Mouse (Mus musculus) neural tube, embryonic 11.5 days (tissue): ENCODE measurements at regions not wholly inside any gene's neighbourhood (a gene's known extent, or its start where the extent isn't known, plus 50 kb on each side); places are given as distances from the start of the nearest gene placed in this dataset.

ENCODE experiments used
- ATAC-seq: fragments of 200-750 bp; cut with Nextera tagmentation; 2 replicates; pipeline ENCODE4 v1.8.0; 2017; ENCODE audit warnings: moderate number of reproducible peaks, mild to moderate bottlenecking, moderate TSS enrichment, moderate library complexity; ENCODE audit not compliant: insufficient read depth, low FRiP score, low TSS enrichment
- DNase-seq: peaks from one replicate; pipeline ENCODE4 v3.0.0-alpha.2; 2015; ENCODE audit warnings: low spot score
- H3K27ac ChIP-seq: fragments of 300-500 bp; sonication (generic); 2 replicates; pipeline ENCODE4 v1.5.1; 2014; ENCODE audit warnings: low read depth, mild to moderate bottlenecking, low read length
- H3K27me3 ChIP-seq: fragments of 300-500 bp; sonication (generic); 2 replicates; pipeline ENCODE4 v1.6.1; 2014; ENCODE audit warnings: mild to moderate bottlenecking, low read length, mixed read lengths; ENCODE audit not compliant: control insufficient read depth, insufficient read depth
- H3K36me3 ChIP-seq: fragments of 300-500 bp; sonication (generic); 2 replicates; pipeline ENCODE4 v1.6.1; 2014; ENCODE audit warnings: mild to moderate bottlenecking, low read length, moderate library complexity, mixed read lengths; ENCODE audit not compliant: control insufficient read depth, insufficient read depth
- H3K4me1 ChIP-seq: fragments of 300-500 bp; sonication (generic); 2 replicates; pipeline ENCODE4 v1.6.1; 2014; ENCODE audit warnings: low read length, mixed read lengths; ENCODE audit not compliant: control insufficient read depth, insufficient read depth
- H3K4me2 ChIP-seq: fragments of 300-500 bp; sonication (generic); 2 replicates; pipeline ENCODE4 v1.6.1; 2014; ENCODE audit warnings: low read depth, mild to moderate bottlenecking, moderate library complexity
- H3K4me3 ChIP-seq: fragments of 300-500 bp; sonication (generic); 2 replicates; pipeline ENCODE4 v1.5.1; 2014; ENCODE audit warnings: low read depth, low read length
- H3K9ac ChIP-seq: fragments of 300-500 bp; sonication (generic); 2 replicates; pipeline ENCODE4 v1.6.1; 2014; ENCODE audit warnings: mild to moderate bottlenecking, low read length
- H3K9me3 ChIP-seq: fragments of 300-500 bp; sonication (generic); 2 replicates; pipeline ENCODE4 v1.6.1; 2016; ENCODE audit warnings: low read length; ENCODE audit not compliant: control insufficient read depth
- WGBS: fragments of 180-500 bp; shearing (Covaris S2); extraction: QIAGEN DNeasy Blood & Tissue Kit; methylation state at CpG from one replicate; pipeline ENCODE4 v1.1.7; 2014; 5-methylcytosine and 5-hydroxymethylcytosine counted together

DNA sequence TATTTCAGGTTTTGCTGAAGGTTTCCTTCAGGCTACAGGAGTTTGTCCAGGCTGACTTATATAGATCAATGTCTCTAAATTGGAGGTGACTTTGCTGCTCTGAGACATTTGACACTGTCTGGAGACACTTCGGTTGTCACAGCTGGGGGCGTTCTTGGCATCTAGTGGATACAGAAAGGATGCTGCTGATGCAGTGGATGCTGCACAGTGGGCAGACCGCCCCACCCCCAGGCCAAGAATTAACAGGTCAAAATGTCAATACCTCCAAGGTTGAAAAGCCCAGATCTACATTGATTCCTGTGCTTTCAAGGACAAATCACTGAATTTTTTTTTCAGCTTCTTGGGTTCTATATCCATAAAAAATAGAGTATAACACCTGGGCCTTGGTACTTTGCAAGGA is 312.3 kb downstream of the Cenpc1 start:
- H3K4me2 ChIP-seq = no peak overlapping the region
- no peak for DNase-seq
- no peak overlapping the region for H3K9ac ChIP-seq
- H3K27me3 ChIP-seq = no peaks in the 10 kb centered on the region
- no peak for ATAC-seq
- no peaks in the 10 kb centered on the region for H3K9me3 ChIP-seq
- H3K27ac ChIP-seq = no peak overlapping the region
- WGBS = 81% methylated on average over 3 of the region's 3 CpGs
- no peaks in the 10 kb centered on the region for H3K36me3 ChIP-seq
- no peaks in the 10 kb centered on the region for H3K4me1 ChIP-seq
- H3K4me3 ChIP-seq = no peak overlapping the region

DNA sequence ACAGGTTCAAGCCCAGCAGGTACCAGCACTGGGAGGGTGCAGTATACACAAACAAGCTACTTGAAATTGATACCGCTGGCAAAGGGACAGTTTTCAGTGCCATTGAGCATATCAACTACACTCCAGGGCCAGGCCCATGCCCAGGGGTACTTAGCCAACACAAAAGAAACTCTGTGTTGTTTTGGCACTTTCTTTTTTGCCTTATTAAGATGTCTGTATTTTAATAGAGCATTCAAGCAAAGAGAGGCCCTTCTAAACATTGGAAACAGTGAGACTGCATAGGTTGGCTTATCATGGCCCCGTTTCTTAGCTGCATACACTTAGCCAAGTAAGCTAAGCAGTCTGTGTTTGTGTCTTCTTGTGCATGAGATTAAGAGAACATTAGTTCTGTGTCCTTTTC is 313.7 kb downstream of the Cenpc1 start:
- Histone ChIP-seq H3K4me1 (no peaks in the 10 kb centered on the region), H3K9ac (no peak overlapping the region), H3K27ac (no peak overlapping the region), H3K36me3 (no peaks in the 10 kb centered on the region), H3K9me3 (no peaks in the 10 kb centered on the region), H3K27me3 (no peaks in the 10 kb centered on the region), H3K4me2 (no peak overlapping the region), H3K4me3 (no peak overlapping the region)
- DNase-seq (no peak), ATAC-seq (no peak)
- WGBS = 83% methylated on average over 2 of the region's 2 CpGs

DNA sequence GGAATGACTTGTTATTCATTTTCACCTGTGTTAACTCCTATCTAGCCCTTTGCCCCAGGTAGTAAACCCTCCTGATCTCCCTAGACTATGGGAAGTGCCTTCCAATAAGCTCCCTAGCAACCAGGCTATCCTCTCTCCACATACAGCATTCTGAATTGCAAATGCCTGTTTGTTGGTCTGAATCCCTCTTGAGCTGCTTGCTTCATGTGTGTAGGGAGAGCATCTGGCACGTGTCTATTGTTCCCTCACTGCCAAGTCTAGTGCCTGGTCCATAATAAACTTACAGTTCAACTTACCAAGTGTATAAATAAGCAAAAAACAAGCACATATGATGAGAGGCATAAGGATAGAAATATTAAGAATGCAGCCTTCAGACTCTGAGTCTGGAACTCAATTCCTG is 314.5 kb downstream of the Cenpc1 start:
- no peak overlapping the region for H3K9ac ChIP-seq
- ATAC-seq (no peak), DNase-seq (no peak)
- no peak overlapping the region for H3K4me3 ChIP-seq
- H3K27me3 ChIP-seq = no peaks in the 10 kb centered on the region
- H3K4me2 ChIP-seq = no peak overlapping the region
- H3K36me3 ChIP-seq = no peaks in the 10 kb centered on the region
- H3K4me1 ChIP-seq = no peaks in the 10 kb centered on the region
- H3K27ac ChIP-seq = no peak overlapping the region
- 68% methylated on average over 1 of the region's 1 CpGs for WGBS
- no peaks in the 10 kb centered on the region for H3K9me3 ChIP-seq

DNA sequence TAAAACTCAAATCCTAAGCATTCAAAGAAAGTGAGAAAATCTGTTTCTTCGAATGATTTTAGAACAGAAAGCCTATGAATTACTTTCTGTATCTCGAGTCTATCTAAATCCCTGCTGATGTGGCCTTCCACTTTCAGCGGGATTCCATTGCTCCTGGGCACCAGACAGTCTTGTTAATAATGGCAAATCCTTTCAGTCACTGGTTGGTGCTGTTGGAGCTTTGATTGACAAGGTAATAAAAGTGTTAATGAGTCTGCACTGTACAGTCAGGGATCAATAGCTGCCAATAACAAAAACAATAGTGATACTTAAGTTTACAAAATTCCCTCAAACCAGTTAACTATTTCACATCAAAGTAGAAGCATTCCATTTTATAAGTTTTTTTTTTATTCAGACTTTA is 335.8 kb downstream of the Cenpc1 start:
- H3K9me3 ChIP-seq = no peaks in the 10 kb centered on the region
- no peaks in the 10 kb centered on the region for H3K27me3 ChIP-seq
- no peak overlapping the region for H3K27ac ChIP-seq
- H3K4me1 ChIP-seq = no peaks in the 10 kb centered on the region
- no peak overlapping the region for H3K9ac ChIP-seq
- no peak overlapping the region for H3K4me3 ChIP-seq
- WGBS = 77% methylated on average over 3 of the region's 3 CpGs
- DNase-seq (no peak), ATAC-seq (no peak)
- no peaks in the 10 kb centered on the region for H3K36me3 ChIP-seq
- no peak overlapping the region for H3K4me2 ChIP-seq

DNA sequence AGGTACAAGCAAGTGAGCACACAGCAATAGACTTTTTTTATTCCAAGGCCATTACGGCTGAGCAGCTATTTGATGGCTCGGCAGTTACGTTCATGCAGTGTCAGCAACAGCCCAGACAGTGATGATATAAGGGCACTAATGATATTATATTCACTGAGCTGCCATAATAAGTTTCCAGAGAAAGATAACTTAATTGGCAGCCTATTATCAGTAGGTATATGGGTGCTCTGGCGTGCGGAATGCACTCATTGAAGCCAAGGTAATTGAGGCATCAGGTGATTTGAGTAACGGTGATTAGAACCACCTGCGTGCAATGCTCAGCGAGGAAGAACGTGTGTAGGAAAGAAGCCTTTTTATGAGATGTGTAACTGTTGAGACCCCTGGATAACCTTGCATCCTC is 358.0 kb downstream of the Cenpc1 start:
- Histone ChIP-seq H3K27ac (no peak overlapping the region), H3K4me1 (no peaks in the 10 kb centered on the region), H3K27me3 (no peaks in the 10 kb centered on the region), H3K4me2 (no peak overlapping the region), H3K36me3 (no peaks in the 10 kb centered on the region), H3K9ac (no peak overlapping the region), H3K4me3 (no peak overlapping the region), H3K9me3 (no peaks in the 10 kb centered on the region)
- WGBS = 77% methylated on average over 9 of the region's 9 CpGs
- ATAC-seq (no peak; the same call in 1 of the 2 replicates), DNase-seq (no peak)

DNA sequence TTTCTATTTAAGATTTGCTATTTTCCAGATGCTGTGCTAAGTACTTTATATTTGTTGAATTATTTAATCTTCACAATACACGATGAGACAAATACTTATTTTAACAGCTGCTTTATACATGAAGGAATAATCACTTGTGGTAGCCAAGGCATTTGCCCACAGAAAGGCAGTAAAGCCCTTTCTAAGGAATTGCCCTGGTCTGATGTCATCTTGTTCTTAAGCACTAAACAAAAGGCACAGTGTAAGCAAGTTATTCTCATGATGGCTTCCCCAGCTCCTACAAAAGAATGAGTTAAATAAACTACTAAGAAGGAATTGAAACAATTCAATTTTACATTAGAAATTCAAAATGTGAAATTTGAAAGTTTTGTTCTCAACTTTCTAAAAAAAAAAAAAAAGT is 358.8 kb downstream of the Cenpc1 start:
- H3K27ac ChIP-seq = no peak overlapping the region
- H3K36me3 ChIP-seq = no peaks in the 10 kb centered on the region
- WGBS = 54% methylated on average over 1 of the region's 1 CpGs
- H3K9ac ChIP-seq = no peak overlapping the region
- no peaks in the 10 kb centered on the region for H3K27me3 ChIP-seq
- DNase-seq = no peak
- H3K4me3 ChIP-seq = no peak overlapping the region
- ATAC-seq = no peak
- H3K4me2 ChIP-seq = no peak overlapping the region
- no peaks in the 10 kb centered on the region for H3K9me3 ChIP-seq
- H3K4me1 ChIP-seq = no peaks in the 10 kb centered on the region

DNA sequence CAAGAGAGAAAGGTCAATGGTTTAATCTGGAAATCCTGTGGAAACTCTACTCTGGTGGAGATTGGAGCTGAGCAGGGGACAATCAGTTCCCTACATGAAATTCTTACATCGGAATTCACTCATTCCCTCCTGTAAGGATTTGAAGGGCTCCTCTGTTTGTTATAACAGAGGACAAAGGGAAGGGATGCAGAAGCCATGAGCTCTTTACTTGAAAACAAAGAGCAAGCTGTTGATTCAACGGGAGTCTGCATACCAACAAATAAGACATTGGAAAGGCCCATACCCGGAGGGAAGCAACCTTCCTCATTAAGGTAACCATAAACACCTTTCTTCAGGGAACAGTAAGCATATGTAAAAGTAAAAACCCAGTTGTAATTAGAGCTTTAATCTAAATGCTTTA is 359.3 kb downstream of the Cenpc1 start:
- no peak for DNase-seq

DNA sequence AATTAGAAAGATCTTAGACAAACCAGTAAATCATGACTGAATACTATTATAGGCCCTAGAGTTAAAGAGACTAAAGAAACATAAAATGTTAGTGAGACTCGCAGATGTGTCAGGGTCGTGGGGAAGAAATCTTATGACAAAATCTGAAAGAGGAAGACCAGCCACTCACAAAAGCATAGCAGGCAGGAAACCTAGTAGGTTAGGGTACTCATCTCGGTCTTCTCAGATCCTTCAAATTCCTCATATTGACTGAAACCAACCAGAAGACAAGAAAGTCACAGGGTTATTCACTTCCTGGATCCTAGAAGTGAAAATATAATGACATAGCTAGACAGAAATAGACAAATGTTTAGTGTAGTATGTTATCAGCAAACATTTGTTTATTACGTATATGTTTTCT is 387.5 kb downstream of the Cenpc1 start:
- Histone ChIP-seq H3K4me3 (no peak overlapping the region), H3K9ac (no peak overlapping the region), H3K4me1 (no peaks in the 10 kb centered on the region), H3K27ac (no peak overlapping the region), H3K4me2 (no peak overlapping the region), H3K9me3 (no peaks in the 10 kb centered on the region), H3K27me3 (no peaks in the 10 kb centered on the region), H3K36me3 (no peaks in the 10 kb centered on the region)
- DNase-seq (no peak), ATAC-seq (no peak)
- WGBS = 90% methylated on average over 4 of the region's 4 CpGs

More for the DNA sequence above, 359.3 kb downstream of the Cenpc1 start:
- Histone ChIP-seq H3K4me3 (no peak overlapping the region), H3K4me2 (no peak overlapping the region), H3K9me3 (no peaks in the 10 kb centered on the region), H3K36me3 (no peaks in the 10 kb centered on the region), H3K27ac (no peak overlapping the region), H3K4me1 (no peaks in the 10 kb centered on the region), H3K27me3 (no peaks in the 10 kb centered on the region), H3K9ac (no peak overlapping the region)
- ATAC-seq = no peak
- WGBS = 30% methylated on average over 3 of the region's 3 CpGs

DNA sequence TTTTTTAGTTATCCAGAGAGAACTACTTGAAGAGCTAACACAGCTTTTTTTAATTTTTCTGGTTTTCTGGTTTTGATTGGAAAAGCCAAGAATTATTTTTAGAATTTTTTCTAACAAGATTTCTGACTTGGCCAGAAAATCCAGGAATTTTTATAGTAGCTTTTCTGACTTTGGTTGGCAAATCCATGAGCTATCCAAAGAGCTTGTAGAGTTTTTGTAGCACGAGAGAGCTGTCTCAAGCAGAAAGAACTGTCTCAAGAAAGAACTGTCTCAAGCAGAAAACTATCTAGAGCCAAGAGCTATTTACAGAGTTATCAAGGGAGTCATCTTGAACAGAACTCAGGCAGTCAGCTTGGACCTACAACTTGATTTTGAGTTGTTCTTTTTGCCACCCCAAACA is 394.3 kb downstream of the Cenpc1 start:
- Histone ChIP-seq H3K27ac (no peak overlapping the region), H3K27me3 (no peaks in the 10 kb centered on the region), H3K4me2 (no peak overlapping the region), H3K9ac (no peak overlapping the region), H3K9me3 (no peaks in the 10 kb centered on the region), H3K4me3 (no peak overlapping the region), H3K4me1 (no peaks in the 10 kb centered on the region), H3K36me3 (no peaks in the 10 kb centered on the region)
- WGBS = 86% methylated on average over 1 of the region's 1 CpGs
- no peak for ATAC-seq
- DNase-seq = no peak
